Mouse (Mus musculus): ENCODE results near the gene Acvr1b. TPM values are rescaled to one million over a fixed set of nuclear protein-coding genes. Genes with fewer than 3 reads are reported as not detected.

Acvr1b gene
- total RNA-seq, 2 experiments from 2014 or later, result 7.7 to 17.1 TPM

- peak; percentile 68 for ATAC-seq (ENCODE audit: poor library complexity, severe bottlenecking)
These were observed 50.4 kb downstream of the Acvr1b start, which contains the start of gene Grasp for GRCm38 (mm10) chr15:101224006-101224906. Gene Grasp (plus strand): TSS chr15:101224188.

DNA sequence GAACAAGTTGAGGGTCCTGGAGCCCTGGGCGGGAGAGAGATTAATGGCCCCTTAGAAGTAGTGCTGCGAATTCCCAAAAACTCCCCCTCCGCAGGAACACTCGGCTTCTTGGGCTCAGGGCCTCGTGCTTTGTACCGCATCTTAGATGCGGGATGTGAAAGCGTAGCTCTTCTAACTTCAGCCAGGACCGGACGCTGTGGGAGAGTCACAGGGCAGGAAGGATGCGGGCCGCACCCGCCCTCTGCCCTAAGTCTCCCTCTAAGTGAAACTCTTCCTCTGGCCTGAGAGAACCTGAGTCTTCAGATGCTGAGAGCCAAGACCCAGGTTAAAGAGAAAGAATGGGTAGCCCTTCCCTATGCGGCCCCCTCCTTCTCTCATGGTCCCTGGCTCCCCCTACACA, 51.1 kb downstream of the Acvr1b start:
- peak; percentile 23; the same call in 1 of the 2 replicates for ATAC-seq (ENCODE audit: poor library complexity, severe bottlenecking)

DNA sequence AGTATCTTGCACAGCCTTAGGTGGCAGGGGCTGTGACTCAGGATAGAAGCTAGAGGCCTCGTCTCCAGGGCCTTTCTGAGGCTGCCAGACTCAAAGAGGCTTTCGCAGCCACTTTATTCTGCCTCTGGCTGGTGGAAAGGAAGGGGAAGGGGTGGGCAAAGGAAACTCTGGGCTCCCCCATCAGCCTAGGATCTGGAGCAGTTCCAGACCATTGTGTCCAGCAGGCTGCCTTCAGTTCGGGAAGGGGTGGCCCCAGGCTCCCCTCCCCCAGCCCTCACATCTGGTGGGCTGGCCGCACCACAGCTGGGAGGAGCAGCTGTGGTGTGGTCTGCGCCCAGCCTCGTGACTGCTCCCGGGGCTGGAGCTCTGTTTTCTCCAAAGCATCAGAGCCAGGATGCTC, 54.1 kb downstream of the Acvr1b start:
- no peak for ATAC-seq (ENCODE audit: poor library complexity, severe bottlenecking)

DNA sequence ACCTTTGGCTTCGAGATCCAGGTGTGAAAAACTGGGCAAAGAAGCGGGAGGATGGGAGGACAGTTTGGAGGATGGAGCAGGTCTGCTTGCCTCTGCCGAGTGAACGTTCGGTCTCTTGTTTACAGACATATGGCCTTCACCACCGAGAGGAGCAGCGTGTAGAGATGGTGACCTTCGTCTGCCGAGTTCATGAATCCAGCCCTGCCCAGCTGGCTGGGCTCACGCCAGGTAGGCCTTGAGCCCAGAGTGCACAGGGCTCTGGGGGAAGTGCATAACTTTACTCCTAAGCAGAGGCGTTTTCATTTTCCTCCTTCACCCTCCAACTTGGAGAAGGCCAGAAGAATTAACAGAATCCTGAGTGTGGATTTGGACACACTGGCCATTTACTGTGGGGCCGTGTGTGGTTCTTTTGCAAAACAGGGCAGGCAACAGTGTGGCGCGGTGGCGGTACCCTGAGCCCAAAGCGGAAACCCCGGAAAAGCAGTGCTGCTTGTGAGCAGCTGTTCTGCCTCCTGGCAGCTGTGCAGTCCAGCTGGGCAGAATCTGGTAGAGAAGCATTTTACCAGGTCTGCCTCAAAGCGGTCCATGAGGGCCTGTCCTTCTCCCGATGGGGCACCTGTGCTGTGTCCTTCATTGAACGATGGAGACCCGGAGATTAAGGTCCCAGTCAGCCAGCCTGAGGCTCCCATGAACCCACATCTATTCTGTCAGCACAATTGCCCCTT, 55.2 kb downstream of the Acvr1b start:
- no peak for ATAC-seq (ENCODE audit: poor library complexity, severe bottlenecking)

- no peak for ATAC-seq (ENCODE audit: poor library complexity, severe bottlenecking)
These were observed 56.6 kb downstream of the Acvr1b start for GRCm38 (mm10) chr15:101230503-101230902.

- ATAC-seq (ENCODE audit: poor library complexity, severe bottlenecking), result peak; percentile 85
These were observed 57.3 kb downstream of the Acvr1b start for GRCm38 (mm10) chr15:101230995-101231647.

DNA sequence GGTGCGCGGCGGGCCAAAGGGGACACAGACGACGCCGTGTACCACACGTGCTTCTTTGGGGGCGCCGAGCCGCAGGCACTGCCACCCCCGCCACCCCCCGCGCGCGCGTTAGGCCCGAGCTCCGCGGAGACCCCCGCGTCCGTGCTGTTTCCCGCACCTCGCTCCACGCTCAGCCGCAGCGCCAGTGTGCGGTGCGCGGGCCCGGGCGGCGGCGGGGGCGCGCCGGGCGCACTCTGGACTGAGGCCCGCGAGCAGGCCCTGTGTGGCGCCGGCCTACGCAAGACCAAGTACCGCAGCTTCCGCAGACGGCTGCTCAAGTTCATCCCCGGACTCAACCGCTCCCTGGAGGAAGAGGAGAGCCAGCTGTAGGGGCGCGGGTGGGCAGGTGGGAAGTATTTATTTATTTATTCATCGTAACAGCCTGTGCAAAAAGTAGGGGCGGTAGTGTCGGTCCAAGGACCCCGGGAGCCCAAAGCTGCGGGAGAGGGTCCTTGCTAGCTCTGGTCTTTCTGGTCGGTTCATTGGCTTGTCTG, 57.8 kb downstream of the Acvr1b start:
- ATAC-seq (ENCODE audit: poor library complexity, severe bottlenecking), result no peak

GRCm38 (mm10) chr15:101232607-101233006, 58.7 kb downstream of the Acvr1b start:
- no peak for ATAC-seq (ENCODE audit: poor library complexity, severe bottlenecking)

- no peak for ATAC-seq (ENCODE audit: poor library complexity, severe bottlenecking)
These were observed 59.3 kb downstream of the Acvr1b start for GRCm38 (mm10) chr15:101233183-101233582.

- ATAC-seq (ENCODE audit: poor library complexity, severe bottlenecking), result no peak
These were observed 59.9 kb downstream of the Acvr1b start for GRCm38 (mm10) chr15:101233641-101234275.

DNA sequence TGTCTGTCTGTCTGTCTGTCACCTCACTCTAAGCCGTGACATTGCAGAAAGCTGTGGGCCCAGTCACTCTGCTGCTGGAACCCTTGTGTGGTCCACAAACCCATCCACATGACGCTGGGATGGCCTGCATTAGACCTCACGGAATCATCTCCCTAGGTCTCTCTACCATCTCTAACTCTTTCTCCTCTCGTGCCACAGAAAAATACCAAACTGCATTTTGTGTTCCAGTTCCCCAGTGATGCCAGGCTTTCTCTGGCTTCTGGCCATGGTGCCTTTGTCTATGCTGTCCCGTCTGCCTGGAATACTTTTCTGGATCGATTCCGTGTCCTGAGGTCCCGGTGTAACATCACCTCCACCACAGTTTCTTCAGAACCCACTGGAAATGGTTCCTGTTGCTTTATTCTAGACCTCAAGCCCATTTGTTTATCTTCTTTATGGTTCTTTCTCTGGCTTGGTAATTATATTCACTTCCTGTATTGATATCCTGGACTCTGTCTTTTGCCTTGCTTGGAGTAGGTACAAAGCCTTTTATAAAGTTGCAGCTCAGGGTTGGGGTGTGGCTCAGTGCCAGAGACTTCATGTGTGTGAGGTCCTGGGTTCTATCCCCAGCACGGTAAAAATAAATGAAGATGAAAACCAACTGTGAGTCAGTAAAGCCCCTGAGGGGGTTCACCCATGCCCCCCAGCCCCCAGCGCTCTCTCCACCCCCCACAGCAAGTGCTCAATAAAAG, 60.9 kb downstream of the Acvr1b start:
- no peak for ATAC-seq (ENCODE audit: poor library complexity, severe bottlenecking)

- no peak for ATAC-seq (ENCODE audit: poor library complexity, severe bottlenecking)
These were observed 61.5 kb downstream of the Acvr1b start for GRCm38 (mm10) chr15:101235342-101235698.

DNA sequence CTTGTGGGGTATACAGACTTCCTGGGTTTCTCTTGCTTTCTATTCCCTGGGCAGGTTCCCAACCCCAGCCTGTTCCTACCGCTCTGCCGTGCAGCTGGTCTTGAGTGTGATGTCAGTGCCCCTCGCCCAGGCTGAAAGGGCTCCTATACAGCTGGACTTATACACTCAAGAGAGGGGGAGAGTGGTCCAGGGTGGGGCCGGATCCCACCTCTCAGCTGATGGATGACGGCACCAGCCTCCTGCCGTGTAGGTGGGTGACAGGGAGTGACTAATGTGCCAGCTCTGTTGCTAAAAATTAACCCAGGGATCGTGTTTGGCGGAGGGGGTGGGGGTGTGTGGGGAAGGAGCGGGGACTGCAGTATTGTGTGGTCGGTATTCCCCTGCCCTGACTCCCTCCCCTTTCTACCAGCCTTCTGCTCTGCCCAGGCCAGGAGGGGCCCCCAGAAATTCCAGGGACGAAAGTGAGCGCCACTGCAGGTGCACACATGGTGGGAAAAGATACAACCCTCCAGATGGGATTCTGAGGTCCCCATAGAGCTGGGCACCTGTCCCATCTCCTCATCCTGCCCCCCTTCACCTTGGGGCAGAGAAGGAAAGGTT, 62.0 kb downstream of the Acvr1b start:
- ATAC-seq (ENCODE audit: poor library complexity, severe bottlenecking), result no peak

GRCm38 (mm10) chr15:101236878-101237277, 63.0 kb downstream of the Acvr1b start:
- peak; percentile 74 for ATAC-seq (ENCODE audit: poor library complexity, severe bottlenecking)

GRCm38 (mm10) chr15:101238885-101239511, 65.1 kb downstream of the Acvr1b start:
- no peak for ATAC-seq (ENCODE audit: poor library complexity, severe bottlenecking)

GRCm38 (mm10) chr15:101239821-101240220, 66.0 kb downstream of the Acvr1b start:
- ATAC-seq (ENCODE audit: poor library complexity, severe bottlenecking), result no peak

GRCm38 (mm10) chr15:101240799-101241204, 66.9 kb downstream of the Acvr1b start:
- peak; percentile 75 for ATAC-seq (ENCODE audit: poor library complexity, severe bottlenecking)

DNA sequence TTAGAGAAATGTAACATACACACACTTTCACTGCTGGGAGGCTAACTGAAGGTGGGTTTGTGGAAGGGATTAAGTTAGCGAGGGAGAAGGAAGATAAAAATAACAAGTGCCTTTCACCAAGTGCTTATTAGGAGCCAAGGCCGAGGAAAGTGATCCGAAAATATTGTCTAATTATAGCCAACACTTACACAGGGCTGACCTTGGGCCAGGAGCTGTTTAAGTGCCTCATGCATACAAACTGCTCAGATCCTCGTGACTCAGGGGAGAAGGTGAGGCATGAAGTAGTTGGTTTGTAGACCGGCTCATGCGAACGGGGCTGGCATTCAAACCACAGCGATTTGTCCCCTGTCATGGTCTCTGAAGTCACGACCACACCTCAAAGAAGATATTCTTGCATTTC, 67.4 kb downstream of the Acvr1b start:
- ATAC-seq (ENCODE audit: poor library complexity, severe bottlenecking), result no peak

GRCm38 (mm10) chr15:101241853-101242252, 68.0 kb downstream of the Acvr1b start:
- ATAC-seq (ENCODE audit: poor library complexity, severe bottlenecking), result no peak

Measured in megakaryocyte, adult 5-6 weeks (primary cell).